Mouse (Mus musculus) liver, adult (tissue): ENCODE results near the gene Pcgf6.

Experiments used
- GATA4 ChIP-seq: IDR thresholded peaks from 2 replicates; pipeline ENCODE4 v1.6.1; 2014; ENCODE audit warnings: mild to moderate bottlenecking, low read length; ENCODE audit not compliant: insufficient replicate concordance

Gene Pcgf6

GRCm38 (mm10) chr19:47043608-47044007, 7.1 kb downstream of the Pcgf6 start:
- TF ChIP-seq GATA4, result no peak

GRCm38 (mm10) chr19:47040720-47041473, 9.8 kb downstream of the Pcgf6 start:
- no peak for TF ChIP-seq GATA4

GRCm38 (mm10) chr19:47036596-47036995, 14.1 kb downstream of the Pcgf6 start:
- no peak for TF ChIP-seq GATA4

GRCm38 (mm10) chr19:47034916-47035315, 15.8 kb downstream of the Pcgf6 start:
- TF ChIP-seq GATA4, result no peak

GRCm38 (mm10) chr19:47031770-47032169, 18.9 kb downstream of the Pcgf6 start:
- no peak for TF ChIP-seq GATA4

GRCm38 (mm10) chr19:47029796-47030195, 20.9 kb downstream of the Pcgf6 start:
- TF ChIP-seq GATA4, result no peak

GRCm38 (mm10) chr19:47026513-47026912, 24.2 kb downstream of the Pcgf6 start:
- no peak for TF ChIP-seq GATA4

GRCm38 (mm10) chr19:47024954-47025353, 25.8 kb downstream of the Pcgf6 start:
- TF ChIP-seq GATA4, result no peak

DNA sequence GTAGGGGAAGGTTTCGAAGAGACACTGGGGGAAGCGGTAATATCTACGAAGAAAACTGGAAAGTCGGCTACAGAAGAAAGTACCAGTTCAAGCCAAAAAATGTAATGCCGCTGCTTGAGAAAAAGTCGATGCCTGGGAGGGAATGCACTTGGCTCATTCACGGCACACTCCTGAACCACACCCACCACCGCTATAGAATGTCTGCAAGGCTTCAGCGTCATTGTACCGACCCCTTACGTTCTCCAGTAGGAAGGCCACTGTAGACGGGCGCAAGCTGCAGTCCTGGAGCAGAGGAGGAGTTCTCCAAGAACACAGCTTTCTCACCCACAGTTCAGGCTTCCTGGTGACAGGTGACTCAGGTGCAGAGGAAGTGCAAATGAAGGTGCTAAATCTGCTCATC, 27.2 kb downstream of the Pcgf6 start:
- TF ChIP-seq GATA4, result no peak

DNA sequence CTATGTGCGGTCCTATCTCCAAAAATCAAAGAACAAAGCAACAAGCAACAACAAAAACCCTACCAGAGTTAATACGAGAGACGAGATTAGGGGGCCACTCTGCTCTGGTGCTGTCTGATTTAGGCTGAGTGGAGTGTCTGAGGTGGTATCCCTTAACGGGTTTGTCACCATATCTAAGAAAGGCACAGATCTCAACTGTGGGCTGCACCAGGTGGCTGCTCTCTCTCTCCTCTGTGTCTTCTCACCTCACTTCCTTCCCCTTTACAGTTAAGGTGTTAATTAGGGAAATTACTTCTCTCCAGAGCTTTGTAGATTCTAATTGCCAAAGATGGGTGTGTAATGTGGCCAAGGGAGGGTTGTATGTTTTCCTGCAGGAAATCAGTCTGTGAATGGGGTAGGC, 28.0 kb downstream of the Pcgf6 start:
- no peak for TF ChIP-seq GATA4

DNA sequence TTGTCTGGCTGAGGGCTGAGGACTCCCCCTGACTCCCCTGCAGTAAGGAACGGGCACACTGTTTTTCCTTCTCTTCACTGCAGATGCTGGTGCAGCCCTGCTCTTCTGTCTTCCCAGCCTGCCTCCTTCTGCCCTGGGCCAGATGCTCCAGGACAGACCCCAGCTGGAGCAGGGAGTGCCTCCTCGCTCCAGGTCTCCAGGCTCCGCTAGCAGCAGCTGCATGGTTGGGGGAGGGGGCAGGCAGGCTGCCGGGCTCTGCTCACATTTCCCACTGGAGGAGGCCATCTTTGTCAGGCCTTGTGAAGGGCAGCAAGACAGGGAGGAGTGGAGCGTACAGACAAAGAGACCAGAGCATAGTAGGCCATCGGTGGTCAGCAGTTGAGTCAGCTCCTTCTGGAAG, 31.4 kb downstream of the Pcgf6 start:
- no peak for TF ChIP-seq GATA4

DNA sequence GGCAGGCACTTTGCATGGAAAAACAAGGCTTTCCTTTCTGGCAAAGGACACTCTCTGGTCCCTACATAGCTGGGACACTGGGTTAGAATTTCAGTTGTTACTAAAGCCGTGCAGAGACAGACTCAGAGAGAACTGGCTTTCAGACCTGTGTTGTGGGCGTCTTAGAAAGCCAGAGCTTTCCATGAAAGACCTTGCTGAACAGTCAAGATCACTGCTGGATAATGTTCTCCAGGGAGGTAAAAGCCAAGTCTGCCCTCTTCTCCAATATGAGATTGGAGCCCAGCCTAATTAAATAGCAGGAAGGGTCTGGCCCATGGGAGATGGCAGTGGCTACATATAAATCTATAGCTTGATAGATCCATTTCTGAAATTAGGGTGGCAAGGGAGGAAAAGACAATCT, 32.4 kb downstream of the Pcgf6 start:
- no peak for TF ChIP-seq GATA4

DNA sequence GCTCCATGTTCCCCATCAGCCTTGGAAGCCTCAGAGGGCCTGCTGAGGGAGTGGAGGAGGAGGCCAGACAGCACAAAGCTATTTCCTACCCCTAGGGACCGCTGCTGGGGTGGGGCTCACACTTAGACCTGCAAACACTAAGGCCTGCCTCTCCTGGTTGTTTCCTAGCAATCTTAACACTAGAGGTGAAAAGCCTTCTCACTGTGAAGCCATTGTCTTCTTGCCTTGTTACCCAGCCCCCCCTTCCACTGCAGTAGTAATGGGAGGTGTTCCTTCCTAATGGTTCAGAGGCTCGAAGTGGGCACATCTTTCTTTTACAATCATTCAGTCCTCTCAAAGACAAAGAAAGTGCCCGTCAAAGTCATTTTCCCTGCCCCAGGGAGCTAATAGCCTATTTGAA, 32.9 kb downstream of the Pcgf6 start:
- TF ChIP-seq GATA4, result no peak

DNA sequence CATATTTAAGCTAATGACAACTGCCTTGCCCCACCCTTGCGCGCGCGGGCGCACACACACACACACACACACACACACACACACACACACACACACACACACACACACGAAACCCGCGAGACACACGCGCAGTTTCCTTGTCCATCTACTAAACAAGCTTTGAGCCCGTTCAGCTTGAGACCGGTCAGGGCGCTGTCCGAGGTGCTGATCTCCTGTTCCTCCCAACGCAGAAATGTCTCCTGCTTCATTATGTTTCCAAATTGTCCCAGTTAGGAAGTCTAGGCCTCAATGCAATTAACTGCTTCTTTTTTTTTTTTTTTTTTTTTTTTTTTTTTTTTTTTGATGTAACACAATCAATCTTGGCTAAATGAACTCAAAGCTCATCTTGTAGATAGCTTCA, 34.2 kb downstream of the Pcgf6 start:
- TF ChIP-seq GATA4, result no peak

- TF ChIP-seq GATA4, result no peak
Measured at GRCm38 (mm10) chr19:47015965-47016364, 34.7 kb downstream of the Pcgf6 start.

DNA sequence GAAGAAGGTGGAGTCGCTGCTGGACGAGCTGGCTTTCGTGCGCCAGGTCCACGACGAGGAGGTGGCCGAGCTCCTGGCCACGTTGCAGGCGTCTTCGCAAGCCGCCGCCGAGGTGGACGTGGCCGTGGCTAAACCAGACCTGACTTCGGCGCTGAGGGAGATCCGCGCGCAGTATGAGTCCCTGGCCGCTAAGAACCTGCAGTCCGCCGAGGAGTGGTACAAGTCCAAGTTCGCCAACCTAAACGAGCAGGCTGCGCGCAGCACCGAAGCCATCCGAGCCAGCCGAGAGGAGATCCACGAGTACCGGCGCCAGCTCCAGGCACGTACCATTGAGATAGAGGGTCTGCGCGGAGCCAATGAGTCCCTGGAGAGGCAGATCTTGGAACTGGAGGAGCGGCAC, 35.3 kb downstream of the Pcgf6 start:
- TF ChIP-seq GATA4, result no peak
